Mouse (Mus musculus) myocyte (in vitro differentiated cells): ENCODE data around the gene Cytip. TPM values are rescaled to one million over a fixed set of nuclear protein-coding genes. Genes with fewer than 3 reads are reported as not detected.
A peak's percentile ranks its signal among the peaks of the same experiment; 100 is the strongest.

Source experiments
- H3K27me3 ChIP-seq: one replicate; pipeline ENCODE4 v1.6.1; 2011; ENCODE audit not compliant: control insufficient read depth, insufficient read depth, insufficient read length
- H3K36me3 ChIP-seq: one replicate; pipeline ENCODE4 v1.6.1; 2011; ENCODE audit not compliant: control insufficient read depth, insufficient read depth
- H3K4me2 ChIP-seq: one replicate; pipeline ENCODE4 v1.6.1; 2011; ENCODE audit warnings: low read depth, control low read depth
- H3K4me3 ChIP-seq: one replicate; pipeline ENCODE4 v1.5.1; 2011; ENCODE audit warnings: mild to moderate bottlenecking, control low read depth, moderate library complexity
- H3K79me2 ChIP-seq: one replicate; pipeline ENCODE4 v1.6.1; 2011; ENCODE audit not compliant: control insufficient read depth, insufficient read depth
- H3ac ChIP-seq: one replicate; pipeline ENCODE4 v1.6.1; 2011; ENCODE audit not compliant: control insufficient read depth, insufficient read length
- CEBPB ChIP-seq: IDR thresholded peaks from 2 replicates; pipeline ENCODE4 v1.6.1; 2011; ENCODE audit warnings: mild to moderate bottlenecking, moderate library complexity; ENCODE audit not compliant: poor library complexity, insufficient read depth, severe bottlenecking
- E2F4 ChIP-seq: IDR thresholded peaks from one replicate; pipeline ENCODE4 v1.6.1; 2011; ENCODE audit warnings: mild to moderate bottlenecking, control low read depth, moderate library complexity; ENCODE audit not compliant: insufficient read depth
- MAX ChIP-seq: IDR thresholded peaks from one replicate; pipeline ENCODE4 v1.6.1; 2011; ENCODE audit warnings: low read depth, mild to moderate bottlenecking, control low read depth
- MYOD1 ChIP-seq, 3 experiments: IDR thresholded peaks; one replicate each; pipeline ENCODE4 v1.6.1; 2011; ENCODE audit warnings: control low read depth in 2 of 3, low read depth in 2 of 3, mild to moderate bottlenecking in 2 of 3, moderate library complexity in 1 of 3; ENCODE audit not compliant: insufficient read length in 2 of 3, control insufficient read depth in 1 of 3
- MYOG ChIP-seq, 3 experiments: IDR thresholded peaks; one replicate each; pipeline ENCODE4 v1.6.1; 2011; ENCODE audit warnings: control low read depth in 2 of 3, low read depth in 2 of 3, mild to moderate bottlenecking in 2 of 3; ENCODE audit not compliant: insufficient read length in 2 of 3, control insufficient read depth in 1 of 3, insufficient read depth in 1 of 3
- POLR2A ChIP-seq: IDR thresholded peaks from one replicate; pipeline ENCODE4 v1.6.1; 2011; ENCODE audit warnings: low read depth, mild to moderate bottlenecking, control low read depth, moderate library complexity; ENCODE audit not compliant: insufficient read length
- POLR2AphosphoS2 ChIP-seq: IDR thresholded peaks from one replicate; pipeline ENCODE4 v1.6.1; 2011; ENCODE audit warnings: low read depth, control low read depth; ENCODE audit not compliant: insufficient read length
- REST ChIP-seq: IDR thresholded peaks from one replicate; pipeline ENCODE4 v1.6.1; 2011; ENCODE audit warnings: mild to moderate bottlenecking, control low read depth, moderate library complexity; ENCODE audit not compliant: insufficient read depth, insufficient read length
- SRF ChIP-seq: IDR thresholded peaks from one replicate; pipeline ENCODE4 v1.6.1; 2011; ENCODE audit warnings: low read depth; ENCODE audit not compliant: control insufficient read depth, insufficient read length
- TCF12 ChIP-seq: IDR thresholded peaks from one replicate; pipeline ENCODE4 v1.6.1; 2011; ENCODE audit warnings: mild to moderate bottlenecking, control low read depth; ENCODE audit not compliant: poor library complexity, insufficient read depth, severe bottlenecking
- TCF3 ChIP-seq: IDR thresholded peaks from one replicate; pipeline ENCODE4 v1.6.1; 2011; ENCODE audit warnings: low read depth, control low read depth; ENCODE audit not compliant: insufficient read length
- USF1 ChIP-seq: IDR thresholded peaks from one replicate; pipeline ENCODE4 v1.6.1; 2011; ENCODE audit warnings: low read depth, mild to moderate bottlenecking, control low read depth, moderate library complexity
- polyA plus RNA-seq: library from polyadenylated mRNA; unstranded; fragments of >200 nt; fragmentation: generic; extraction: Trizol; gene quantifications from one replicate; pipeline ENCODE4 v1.2.1, GENCODE M21; 2012; ENCODE audit warnings: missing spikeins

The Cytip gene
- polyA plus RNA-seq, 1 experiment, result 0.05 TPM

- no peak overlapping the region for H3K4me3 ChIP-seq
- H3K4me2 ChIP-seq, result no peak overlapping the region
- TF ChIP-seq SRF, result no peak
- no peaks in the 10 kb centered on the region for H3K27me3 ChIP-seq
- no peaks in the 10 kb centered on the region for H3K79me2 ChIP-seq
- H3K36me3 ChIP-seq, result no peaks in the 10 kb centered on the region
- H3ac ChIP-seq, result no peak overlapping the region
Measured at GRCm38 (mm10) chr2:58107046-58107445, 88.3 kb downstream of the Cytip start.

GRCm38 (mm10) chr2:58094818-58095217 lies 100.5 kb downstream of the Cytip start:
- H3K4me3 ChIP-seq, result no peak overlapping the region
- H3K4me2 ChIP-seq, result no peak overlapping the region
- no peaks in the 10 kb centered on the region for H3K36me3 ChIP-seq
- TF ChIP-seq SRF (no peak), MAX (no peak), POLR2A (no peak), MYOD1 (IDR thresholded peaks at IDR 0.05; ENCODE audit: control insufficient read depth in 1 of 3, insufficient read length in 2 of 3, low read depth in 2 of 3) (no peak), MYOG (IDR thresholded peaks at IDR 0.05; ENCODE audit: control insufficient read depth in 1 of 3, insufficient read depth in 1 of 3, insufficient read length in 2 of 3, low read depth in 2 of 3) (no peak), TCF12 (no peak), POLR2AphosphoS2 (no peak), TCF3 (no peak), E2F4 (no peak)
- H3K79me2 ChIP-seq, result no peaks in the 10 kb centered on the region
- H3K27me3 ChIP-seq, result no peaks in the 10 kb centered on the region
- no peak overlapping the region for H3ac ChIP-seq

- Histone ChIP-seq H3K27me3 (no peaks in the 10 kb centered on the region), H3K79me2 (no peaks in the 10 kb centered on the region), H3K36me3 (no peaks in the 10 kb centered on the region), H3K4me3 (no peak overlapping the region), H3ac (no peak overlapping the region), H3K4me2 (no peak overlapping the region)
- TF ChIP-seq REST, result no peak
- no peak for TF ChIP-seq POLR2A
- TF ChIP-seq MYOD1 (IDR thresholded peaks at IDR 0.05; ENCODE audit: control insufficient read depth in 1 of 3, insufficient read length in 2 of 3, low read depth in 2 of 3), result no peak
- no peak for TF ChIP-seq MYOG (IDR thresholded peaks at IDR 0.05; ENCODE audit: control insufficient read depth in 1 of 3, insufficient read depth in 1 of 3, insufficient read length in 2 of 3, low read depth in 2 of 3)
- TF ChIP-seq SRF, result no peak
- TF ChIP-seq TCF3, result no peak
- TF ChIP-seq TCF12, result no peak
- TF ChIP-seq USF1, result no peak
- no peak for TF ChIP-seq POLR2AphosphoS2
- no peak for TF ChIP-seq E2F4
- TF ChIP-seq CEBPB, result no peak
- no peak for TF ChIP-seq MAX
Measured at GRCm38 (mm10) chr2:58086420-58086819, 108.9 kb downstream of the Cytip start.

- Histone ChIP-seq H3K4me3 (no peak overlapping the region), H3K79me2 (no peaks in the 10 kb centered on the region), H3ac (no peak overlapping the region), H3K36me3 (no peaks in the 10 kb centered on the region), H3K27me3 (no peaks in the 10 kb centered on the region), H3K4me2 (no peak overlapping the region)
- no peak for TF ChIP-seq TCF12
- TF ChIP-seq POLR2AphosphoS2, result no peak
- TF ChIP-seq CEBPB, result peak; percentile 70; the same call in 1 of the 2 replicates
- TF ChIP-seq TCF3, result no peak
- TF ChIP-seq MAX, result no peak
Measured at GRCm38 (mm10) chr2:58079849-58080248, 115.5 kb downstream of the Cytip start.

Other genes with a start within 250 kb of the Cytip start
- gene Galnt5, start 197.6 kb downstream of the Cytip start, polyA plus RNA-seq, result 0.49 TPM
- gene Ermn, start 142.7 kb downstream of the Cytip start, polyA plus RNA-seq, result not detected
- gene Acvr1c, start 162.4 kb upstream of the Cytip start, polyA plus RNA-seq, result not detected